Mouse (Mus musculus) limb, embryonic 15.5 days (tissue): ENCODE results near the gene Ube2z. TPM values are rescaled to one million over a fixed set of nuclear protein-coding genes. Genes with fewer than 3 reads are reported as not detected.

Experiments used
- ATAC-seq: fragments of 200-750 bp; cut with Nextera tagmentation; 2 replicates; pipeline ENCODE4 v1.8.0; 2017; ENCODE audit warnings: low read depth, moderate TSS enrichment; ENCODE audit not compliant: insufficient number of reproducible peaks, low FRiP score, low TSS enrichment
- H3K27ac ChIP-seq: fragments of 300-500 bp; sonication (generic); 2 replicates; pipeline ENCODE4 v1.5.1; 2015; ENCODE audit warnings: moderate library complexity, mild to moderate bottlenecking, inconsistent platforms
- H3K27me3 ChIP-seq: fragments of 300-500 bp; sonication (generic); 2 replicates; pipeline ENCODE4 v1.6.1; 2015; ENCODE audit warnings: inconsistent platforms
- H3K36me3 ChIP-seq: fragments of 300-500 bp; sonication (generic); 2 replicates; pipeline ENCODE4 v1.6.1; 2015; ENCODE audit warnings: inconsistent platforms
- H3K4me1 ChIP-seq: fragments of 300-500 bp; sonication (generic); 2 replicates; pipeline ENCODE4 v1.6.1; 2015; ENCODE audit warnings: inconsistent platforms
- H3K4me2 ChIP-seq: fragments of 300-500 bp; sonication (generic); 2 replicates; pipeline ENCODE4 v1.6.1; 2015; ENCODE audit warnings: mild to moderate bottlenecking, inconsistent platforms
- H3K4me3 ChIP-seq: fragments of 300-500 bp; sonication (generic); 2 replicates; pipeline ENCODE4 v1.5.1; 2015; ENCODE audit warnings: mild to moderate bottlenecking, inconsistent platforms
- H3K9ac ChIP-seq: fragments of 300-500 bp; sonication (generic); 2 replicates; pipeline ENCODE4 v1.6.1; 2015; ENCODE audit warnings: inconsistent platforms
- H3K9me3 ChIP-seq: fragments of 300-500 bp; sonication (generic); 2 replicates; pipeline ENCODE4 v1.6.1; 2016; ENCODE audit warnings: inconsistent platforms
- WGBS: fragments of 180-500 bp; shearing (Covaris S2); methylation state at CpG from one replicate; pipeline ENCODE4 v1.1.7; 2015; 5-methylcytosine and 5-hydroxymethylcytosine counted together
- polyA plus RNA-seq: library from polyadenylated mRNA; unstranded; fragments of >200 nt; fragmentation: Nextera tagmentation; extraction: Ambion mirVana; gene quantifications from 2 replicates; pipeline ENCODE4 v1.2.1, GENCODE M21; 2015

Gene Ube2z
- polyA plus RNA-seq, 1 experiment from 2014 or later, result 45.2 TPM

GRCm38 (mm10) chr11:96033264-96033663 is 31.9 kb downstream of the Ube2z start:
- no peak for ATAC-seq
- Histone ChIP-seq H3K4me1 (peaks cover 8% of the 10 kb centered on the region), H3K27ac (no peak overlapping the region), H3K9ac (no peak overlapping the region), H3K4me2 (no peak overlapping the region), H3K9me3 (no peaks in the 10 kb centered on the region), H3K27me3 (0 out of 2 replicates have a peak, but pooled peaks cover 5% of the 10 kb centered on the region), H3K36me3 (no peaks in the 10 kb centered on the region), H3K4me3 (no peak overlapping the region)
- WGBS, result 91% methylated on average over 3 of the region's 3 CpGs

GRCm38 (mm10) chr11:96031701-96032100 is 33.5 kb downstream of the Ube2z start:
- 0 out of 2 replicates have a peak, but pooled peaks cover 5% of the 10 kb centered on the region for H3K27me3 ChIP-seq
- H3K9ac ChIP-seq, result no peak overlapping the region
- peaks cover 8% of the 10 kb centered on the region for H3K4me1 ChIP-seq
- 77% methylated on average over 2 of the region's 2 CpGs for WGBS
- no peaks in the 10 kb centered on the region for H3K36me3 ChIP-seq
- no peak overlapping the region for H3K4me3 ChIP-seq
- no peak overlapping the region for H3K27ac ChIP-seq
- H3K9me3 ChIP-seq, result no peaks in the 10 kb centered on the region
- no peak overlapping the region for H3K4me2 ChIP-seq
- no peak for ATAC-seq

- no peaks in the 10 kb centered on the region for H3K36me3 ChIP-seq
- H3K4me3 ChIP-seq, result no peak overlapping the region
- no peaks in the 10 kb centered on the region for H3K9me3 ChIP-seq
- H3K4me2 ChIP-seq, result no peak overlapping the region
- H3K4me1 ChIP-seq, result peaks cover 5% of the 10 kb centered on the region
- 0 out of 2 replicates have a peak, but pooled peaks cover 5% of the 10 kb centered on the region for H3K27me3 ChIP-seq
- 87% methylated on average over 3 of the region's 3 CpGs for WGBS
- ATAC-seq, result no peak
- no peak overlapping the region for H3K9ac ChIP-seq
- H3K27ac ChIP-seq, result no peak overlapping the region
Observed at GRCm38 (mm10) chr11:96030571-96030970, 34.6 kb downstream of the Ube2z start.

DNA sequence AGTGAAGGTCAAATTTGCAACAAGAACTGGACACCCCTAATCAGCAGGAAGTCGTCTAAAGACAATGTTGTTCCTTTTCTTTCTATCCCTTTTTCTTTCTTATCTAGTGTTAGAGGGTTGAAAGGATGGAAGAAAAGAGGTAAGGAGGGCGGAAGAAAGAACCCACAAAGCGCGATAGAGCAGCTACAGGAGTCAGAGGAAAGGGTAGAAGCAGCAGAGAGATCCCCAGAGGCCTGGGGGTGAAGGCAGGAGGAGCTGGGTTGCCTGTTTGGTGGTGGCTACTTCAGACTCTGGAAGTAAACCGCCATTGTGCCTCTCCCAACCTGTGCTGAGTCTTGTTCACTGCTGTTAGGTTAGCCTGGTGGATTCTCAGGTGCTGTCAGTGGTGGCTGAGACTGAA is 37.1 kb downstream of the Ube2z start:
- Histone ChIP-seq H3K36me3 (no peaks in the 10 kb centered on the region), H3K4me2 (no peak overlapping the region), H3K27me3 (0 out of 2 replicates have a peak, but pooled peaks cover 5% of the 10 kb centered on the region), H3K9me3 (no peaks in the 10 kb centered on the region), H3K27ac (no peak overlapping the region), H3K9ac (no peak overlapping the region), H3K4me3 (no peak overlapping the region), H3K4me1 (no peaks in the 10 kb centered on the region)
- no peak for ATAC-seq
- 56% methylated on average over 5 of the region's 5 CpGs for WGBS

GRCm38 (mm10) chr11:96020622-96021021 is 44.6 kb downstream of the Ube2z start:
- WGBS, result 57% methylated on average over 4 of the region's 4 CpGs
- no peaks in the 10 kb centered on the region for H3K27me3 ChIP-seq
- no peak overlapping the region for H3K4me3 ChIP-seq
- no peak for ATAC-seq
- no peak overlapping the region for H3K4me2 ChIP-seq
- no peaks in the 10 kb centered on the region for H3K36me3 ChIP-seq
- no peak overlapping the region for H3K9ac ChIP-seq
- no peak overlapping the region for H3K27ac ChIP-seq
- no peaks in the 10 kb centered on the region for H3K9me3 ChIP-seq
- H3K4me1 ChIP-seq, result no peaks in the 10 kb centered on the region

DNA sequence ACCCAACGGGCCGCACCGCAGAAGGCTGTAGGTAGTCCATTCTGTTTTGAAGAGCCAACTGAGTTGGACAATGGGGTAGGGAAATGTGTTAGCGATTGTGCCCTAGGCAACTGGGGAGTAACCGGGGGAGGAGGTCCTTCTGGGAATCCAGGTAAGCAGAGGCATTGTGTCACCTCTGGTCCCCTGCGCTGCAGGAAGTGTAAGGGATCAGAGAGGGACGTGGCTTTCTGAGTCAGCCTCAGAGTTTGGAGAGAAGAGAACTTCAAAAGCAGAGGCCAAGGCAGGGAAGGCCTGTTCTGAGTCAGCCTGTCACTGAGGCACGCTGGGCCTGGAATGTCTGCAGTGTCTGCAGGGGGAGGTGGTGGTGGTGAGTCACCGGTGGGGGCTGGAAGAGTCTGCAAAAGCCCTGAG is 47.2 kb downstream of the Ube2z start:
- H3K27me3 ChIP-seq, result 0 out of 2 replicates have a peak, but pooled peaks cover 2% of the 10 kb centered on the region
- H3K27ac ChIP-seq, result no peak overlapping the region
- no peak overlapping the region for H3K4me2 ChIP-seq
- WGBS, result 13% methylated on average over 9 of the region's 9 CpGs
- no peak for ATAC-seq
- H3K4me1 ChIP-seq, result no peaks in the 10 kb centered on the region
- no peaks in the 10 kb centered on the region for H3K9me3 ChIP-seq
- H3K9ac ChIP-seq, result no peak overlapping the region
- no peak overlapping the region for H3K4me3 ChIP-seq
- H3K36me3 ChIP-seq, result no peaks in the 10 kb centered on the region

DNA sequence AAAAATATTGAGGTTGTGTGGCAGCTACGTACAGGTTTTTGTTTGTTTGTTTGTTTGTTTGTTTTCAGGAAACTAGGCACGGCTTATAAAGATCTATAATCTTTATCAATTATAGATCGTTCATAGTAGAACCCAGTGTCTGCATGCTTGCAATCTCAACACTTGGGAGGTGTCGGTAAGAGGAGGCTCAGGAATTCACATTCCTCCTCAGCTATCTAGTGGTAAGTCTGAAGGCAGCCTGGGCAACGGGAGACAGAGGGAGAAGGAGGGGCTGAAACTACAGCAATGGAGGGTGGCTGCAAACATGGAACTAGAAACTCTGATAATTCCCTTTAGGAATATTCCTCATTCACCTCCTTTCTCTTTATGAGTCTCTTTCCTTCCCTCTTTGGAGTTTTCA is 49.8 kb downstream of the Ube2z start:
- H3K36me3 ChIP-seq, result no peaks in the 10 kb centered on the region
- no peak for ATAC-seq
- H3K4me1 ChIP-seq, result no peaks in the 10 kb centered on the region
- no peak overlapping the region for H3K9ac ChIP-seq
- H3K27ac ChIP-seq, result no peak overlapping the region
- H3K27me3 ChIP-seq, result peaks cover 5% of the 10 kb centered on the region; the same call in 1 of the 2 replicates
- 27% methylated on average over 5 of the region's 5 CpGs for WGBS
- H3K4me3 ChIP-seq, result no peak overlapping the region
- H3K9me3 ChIP-seq, result no peaks in the 10 kb centered on the region
- H3K4me2 ChIP-seq, result no peak overlapping the region

- Histone ChIP-seq H3K36me3 (no peaks in the 10 kb centered on the region), H3K9me3 (no peaks in the 10 kb centered on the region), H3K4me2 (no peak overlapping the region), H3K4me1 (peaks cover 11% of the 10 kb centered on the region), H3K27ac (no peak overlapping the region), H3K27me3 (peaks cover 10% of the 10 kb centered on the region), H3K4me3 (no peak overlapping the region), H3K9ac (no peak overlapping the region)
- no peak for ATAC-seq
- 11% methylated on average over 3 of the region's 8 CpGs for WGBS
Observed at GRCm38 (mm10) chr11:96011982-96012381, 53.2 kb downstream of the Ube2z start.

DNA sequence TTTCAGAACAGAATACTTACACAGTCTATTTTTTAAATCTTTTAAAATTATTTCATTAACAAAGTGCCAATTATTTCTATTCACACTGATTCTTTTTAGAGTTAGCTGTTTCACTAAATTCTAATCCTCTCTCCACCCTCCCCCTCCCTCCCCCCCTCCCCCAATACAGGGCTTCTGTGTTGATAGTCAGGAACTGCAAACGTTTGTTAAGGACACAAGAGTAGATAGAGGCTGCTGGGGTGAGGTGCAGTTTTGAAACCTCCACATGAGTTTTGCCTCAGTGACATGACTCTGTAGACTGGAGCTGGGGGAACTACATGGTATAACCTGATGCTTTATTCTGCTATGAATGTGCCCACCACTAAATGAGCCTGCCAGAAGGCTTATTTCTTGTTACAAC is 56.4 kb downstream of the Ube2z start:
- no peak overlapping the region for H3K4me2 ChIP-seq
- H3K9ac ChIP-seq, result no peak overlapping the region
- WGBS, result 8% methylated on average over 1 of the region's 1 CpGs
- no peak overlapping the region for H3K27ac ChIP-seq
- no peak for ATAC-seq
- no peaks in the 10 kb centered on the region for H3K9me3 ChIP-seq
- no peaks in the 10 kb centered on the region for H3K36me3 ChIP-seq
- peaks cover 21% of the 10 kb centered on the region for H3K4me1 ChIP-seq
- no peak overlapping the region for H3K4me3 ChIP-seq
- H3K27me3 ChIP-seq, result peaks cover 12% of the 10 kb centered on the region

- Histone ChIP-seq H3K9ac (peak overlapping the region; percentile 55), H3K4me2 (peak overlapping the region; percentile 96), H3K36me3 (no peaks in the 10 kb centered on the region), H3K4me1 (peaks cover 28% of the 10 kb centered on the region), H3K4me3 (peak overlapping the region; percentile 76), H3K27me3 (peaks cover 7% of the 10 kb centered on the region), H3K9me3 (no peaks in the 10 kb centered on the region), H3K27ac (peak overlapping the region; percentile 95)
- under 1% methylated on average over 33 of the region's 33 CpGs for WGBS
- no peak for ATAC-seq
Observed at GRCm38 (mm10) chr11:96007516-96008235, 57.5 kb downstream of the Ube2z start.

DNA sequence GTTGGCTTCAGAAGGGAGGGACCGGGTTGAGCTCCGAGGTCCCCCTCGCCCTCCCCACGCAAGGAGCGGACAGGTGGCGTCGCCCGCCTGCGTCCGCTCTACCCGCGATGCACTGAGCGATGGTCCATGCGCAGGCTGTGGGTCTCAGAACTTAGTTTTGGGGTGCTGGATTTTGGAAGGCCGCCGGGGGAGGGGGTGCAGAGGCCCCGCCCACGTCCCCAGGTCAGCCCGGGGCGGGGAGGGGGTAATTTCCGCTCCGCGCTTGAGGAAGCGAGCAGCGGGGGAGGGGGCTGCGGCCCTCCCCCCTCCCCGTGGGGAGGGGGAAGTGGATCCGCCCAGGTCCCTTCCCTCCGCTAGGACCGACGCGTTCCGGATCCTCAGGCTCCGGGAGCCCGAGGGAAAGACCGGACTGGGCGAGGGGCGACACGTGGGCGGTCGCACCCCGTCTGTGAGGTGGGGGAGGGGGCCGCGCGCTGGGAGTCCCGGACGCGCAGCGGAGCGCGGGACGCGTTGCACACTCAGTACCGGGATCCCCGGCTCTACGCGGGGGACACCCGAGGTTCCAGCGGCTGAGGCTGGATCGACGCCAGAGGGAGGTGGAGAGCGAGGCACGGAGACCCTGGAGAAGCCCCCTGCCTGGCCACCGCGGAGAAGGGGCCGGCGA is 58.2 kb downstream of the Ube2z start:
- WGBS, result under 1% methylated on average over 55 of the region's 67 CpGs
- Histone ChIP-seq H3K27ac (peak overlapping the region; percentile 95), H3K9me3 (no peaks in the 10 kb centered on the region), H3K27me3 (peaks cover 7% of the 10 kb centered on the region; the same call in 1 of the 2 replicates), H3K4me3 (peak overlapping the region; percentile 76), H3K36me3 (no peaks in the 10 kb centered on the region), H3K4me1 (peaks cover 35% of the 10 kb centered on the region), H3K9ac (peak overlapping the region; percentile 55), H3K4me2 (peak overlapping the region; percentile 96)
- 0 out of 2 replicates have a peak, but pooled peaks have one; percentile 32 for ATAC-seq

DNA sequence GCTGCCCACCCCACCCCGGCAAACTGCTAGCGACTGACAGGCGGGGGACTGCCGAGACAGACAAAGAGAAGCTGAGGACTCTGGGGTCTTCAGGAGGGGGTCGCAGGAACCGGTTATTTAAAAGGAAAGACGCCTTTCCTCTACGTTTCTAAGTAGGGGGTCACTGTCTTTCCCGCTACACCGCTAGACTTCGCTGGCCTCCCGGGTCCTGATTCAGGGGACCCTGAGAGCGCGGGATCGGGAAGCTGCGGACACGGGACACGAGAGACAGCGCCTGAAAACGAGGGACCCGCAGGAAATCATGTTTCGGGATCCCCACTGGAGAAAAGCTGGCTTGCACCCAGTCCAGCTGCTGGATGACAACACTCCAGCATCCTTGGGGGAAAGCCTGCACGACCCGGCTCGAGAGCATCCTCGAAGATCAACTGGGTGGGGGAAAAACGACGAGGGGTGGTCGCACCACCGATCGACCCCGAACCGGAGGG is 58.8 kb downstream of the Ube2z start:
- WGBS, result under 1% methylated on average over 33 of the region's 33 CpGs
- H3K4me1 ChIP-seq, result peaks cover 41% of the 10 kb centered on the region
- H3K27ac ChIP-seq, result peak overlapping the region; percentile 95
- peak overlapping the region; percentile 96 for H3K4me2 ChIP-seq
- no peaks in the 10 kb centered on the region for H3K9me3 ChIP-seq
- peaks cover 7% of the 10 kb centered on the region; the same call in 1 of the 2 replicates for H3K27me3 ChIP-seq
- peak overlapping the region; percentile 76 for H3K4me3 ChIP-seq
- peak overlapping the region; percentile 55 for H3K9ac ChIP-seq
- no peaks in the 10 kb centered on the region for H3K36me3 ChIP-seq
- 0 out of 2 replicates have a peak, but pooled peaks have one; percentile 2 for ATAC-seq
